Mouse (Mus musculus) kidney, adult 2 months (tissue): ENCODE data around the gene Cldn5. TPM values are rescaled to one million over a fixed set of nuclear protein-coding genes. Genes with fewer than 3 reads are reported as not detected.

Experiments used
- DNase-seq: peaks from one replicate; pipeline ENCODE4 v3.0.0; 2021
- H3K27ac ChIP-seq: fragments of 200-500 bp; 2 replicates; pipeline ENCODE4 v1.5.1; 2012; ENCODE audit warnings: low read depth, low read length, control low read depth, inconsistent platforms; ENCODE audit not compliant: insufficient read depth
- H3K27me3 ChIP-seq: fragments of 200-500 bp; replicated peaks from 2 replicates; pipeline ENCODE4 v1.6.1; 2012; ENCODE audit warnings: mild to moderate bottlenecking, moderate library complexity, low read length, inconsistent platforms; ENCODE audit not compliant: control insufficient read depth, insufficient read depth
- H3K36me3 ChIP-seq: fragments of 200-500 bp; 2 replicates; pipeline ENCODE4 v1.6.1; 2012; ENCODE audit warnings: mild to moderate bottlenecking, moderate library complexity, low read length, inconsistent platforms; ENCODE audit not compliant: control insufficient read depth, insufficient read depth
- H3K4me1 ChIP-seq: fragments of 200-500 bp; 2 replicates; pipeline ENCODE4 v1.6.1; 2011; ENCODE audit warnings: low read length; ENCODE audit not compliant: control insufficient read depth, insufficient read depth
- H3K4me3 ChIP-seq: fragments of 200-500 bp; 2 replicates; pipeline ENCODE4 v1.5.1; 2011; ENCODE audit warnings: mild to moderate bottlenecking, low read depth, low read length, control low read depth; ENCODE audit not compliant: insufficient read depth
- CTCF ChIP-seq: fragments of 200-500 bp; conservative IDR thresholded peaks from 2 replicates; pipeline ENCODE4 v1.5.1; 2011; ENCODE audit warnings: low read depth, mild to moderate bottlenecking, control low read depth, low read length, moderate library complexity, mixed read lengths; ENCODE audit not compliant: insufficient read depth, insufficient read length
- POLR2A ChIP-seq: fragments of 200-500 bp; IDR thresholded peaks from one replicate; pipeline ENCODE4 v1.6.1; 2011; ENCODE audit warnings: low read depth, low read length, control low read depth
- WGBS: fragments of 180-500 bp; shearing (Covaris S2); methylation state at CpG from one replicate; pipeline ENCODE4 v1.1.7; 2018; 5-methylcytosine and 5-hydroxymethylcytosine counted together
- polyA plus RNA-seq: library from polyadenylated mRNA; depleted of rRNA; stranded (reverse); fragments of >200 nt; gene quantifications from 2 replicates; pipeline ENCODE4 v1.2.3, GENCODE M21; 2012

The Cldn5 gene
- polyA plus RNA-seq, 1 experiment, result 28.1 TPM

DNA sequence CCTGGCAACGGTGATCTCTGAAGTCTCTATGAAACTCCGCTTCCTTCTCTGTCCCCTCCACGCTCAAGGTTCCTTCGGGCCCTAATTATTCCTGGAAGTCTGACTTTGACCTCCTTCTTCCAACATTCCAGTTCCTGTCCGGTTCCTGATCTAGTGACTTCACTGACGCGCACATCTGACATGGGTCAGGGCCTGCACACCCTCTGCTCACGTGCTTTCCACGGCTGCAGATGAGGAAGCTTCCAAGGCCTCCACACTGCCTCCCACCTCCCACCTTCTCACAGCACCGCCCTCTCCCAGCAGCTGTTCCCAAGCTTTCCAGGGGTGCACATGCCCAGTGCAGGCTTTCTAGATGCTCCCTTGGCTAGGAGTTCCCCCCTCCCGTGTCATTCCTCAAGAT is 25.5 kb upstream of the Cldn5 start:
- no peak overlapping the region for H3K27ac ChIP-seq
- no peaks in the 10 kb centered on the region for H3K27me3 ChIP-seq
- H3K4me1 ChIP-seq, result no peaks in the 10 kb centered on the region
- H3K36me3 ChIP-seq, result no peaks in the 10 kb centered on the region
- no peak for DNase-seq
- WGBS, result 38% methylated on average over 11 of the region's 11 CpGs
- no peak overlapping the region for H3K4me3 ChIP-seq
- TF ChIP-seq POLR2A (no peak), CTCF (no peak)

GRCm38 (mm10) chr16:18751885-18752499 is 24.7 kb upstream of the Cldn5 start:
- DNase-seq, result no peak
- 45% methylated on average over 10 of the region's 10 CpGs for WGBS
- no peak overlapping the region for H3K4me3 ChIP-seq
- H3K4me1 ChIP-seq, result no peaks in the 10 kb centered on the region
- H3K27ac ChIP-seq, result no peak overlapping the region
- no peaks in the 10 kb centered on the region for H3K27me3 ChIP-seq
- H3K36me3 ChIP-seq, result no peaks in the 10 kb centered on the region
- TF ChIP-seq POLR2A (no peak), CTCF (no peak)

DNA sequence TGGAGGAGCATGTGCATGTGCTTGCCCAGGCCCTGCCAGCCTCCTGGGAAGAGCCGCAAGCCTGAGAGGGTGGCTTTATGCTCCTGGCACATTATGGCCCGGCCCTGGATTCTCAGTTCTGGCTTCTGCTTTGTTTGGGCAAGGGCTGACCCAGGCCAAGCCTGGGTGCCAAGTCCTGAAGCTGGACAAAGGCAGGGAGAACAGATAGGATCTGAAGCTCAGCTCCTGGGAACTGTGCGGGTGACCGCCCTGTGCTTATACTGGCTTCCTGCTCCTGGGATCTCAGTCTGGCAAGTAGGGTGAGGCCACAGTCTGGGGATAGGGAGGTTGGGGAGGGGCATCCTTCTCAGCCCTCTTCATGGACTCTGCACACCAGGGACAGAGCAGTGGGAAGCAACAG is 14.9 kb upstream of the Cldn5 start:
- no peak overlapping the region for H3K27ac ChIP-seq
- 87% methylated on average over 4 of the region's 4 CpGs for WGBS
- H3K4me3 ChIP-seq, result no peak overlapping the region
- H3K36me3 ChIP-seq, result no peaks in the 10 kb centered on the region
- TF ChIP-seq CTCF, result no peak
- TF ChIP-seq POLR2A, result no peak
- H3K4me1 ChIP-seq, result no peaks in the 10 kb centered on the region
- DNase-seq, result no peak
- H3K27me3 ChIP-seq, result no peaks in the 10 kb centered on the region

DNA sequence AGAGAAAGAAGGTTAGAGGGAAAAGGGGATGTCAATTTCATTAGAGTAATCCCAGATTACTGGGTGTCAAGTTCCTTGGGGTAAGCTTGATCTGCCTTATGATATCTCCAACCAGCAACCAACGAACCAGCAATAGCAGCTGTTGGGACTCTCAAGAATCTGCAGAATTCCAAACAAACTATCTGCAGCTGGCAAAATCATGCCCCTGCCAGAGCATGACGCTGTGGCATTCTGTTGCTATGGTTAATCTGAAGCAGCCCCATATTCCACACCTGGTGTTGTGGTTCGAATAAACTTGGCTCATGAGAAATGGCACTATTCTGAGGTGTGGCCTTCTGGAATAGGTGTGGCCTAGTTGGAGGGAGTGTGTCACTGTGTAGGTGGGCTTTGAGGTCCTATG is 13.7 kb upstream of the Cldn5 start:
- H3K4me1 ChIP-seq, result no peaks in the 10 kb centered on the region

GRCm38 (mm10) chr16:18766390-18766789 is 10.3 kb upstream of the Cldn5 start:
- Histone ChIP-seq H3K4me3 (no peak overlapping the region), H3K27ac (no peak overlapping the region), H3K36me3 (no peaks in the 10 kb centered on the region), H3K27me3 (no peaks in the 10 kb centered on the region), H3K4me1 (no peaks in the 10 kb centered on the region)
- WGBS, result 62% methylated on average over 4 of the region's 4 CpGs
- DNase-seq, result no peak
- no peak for TF ChIP-seq POLR2A
- TF ChIP-seq CTCF, result no peak

More for the DNA sequence above, 13.7 kb upstream of the Cldn5 start:
- Histone ChIP-seq H3K36me3 (no peaks in the 10 kb centered on the region), H3K4me3 (no peak overlapping the region), H3K27ac (no peak overlapping the region), H3K27me3 (no peaks in the 10 kb centered on the region)
- WGBS, result 75% methylated on average over 3 of the region's 3 CpGs
- TF ChIP-seq POLR2A (no peak), CTCF (no peak)
- DNase-seq, result no peak

DNA sequence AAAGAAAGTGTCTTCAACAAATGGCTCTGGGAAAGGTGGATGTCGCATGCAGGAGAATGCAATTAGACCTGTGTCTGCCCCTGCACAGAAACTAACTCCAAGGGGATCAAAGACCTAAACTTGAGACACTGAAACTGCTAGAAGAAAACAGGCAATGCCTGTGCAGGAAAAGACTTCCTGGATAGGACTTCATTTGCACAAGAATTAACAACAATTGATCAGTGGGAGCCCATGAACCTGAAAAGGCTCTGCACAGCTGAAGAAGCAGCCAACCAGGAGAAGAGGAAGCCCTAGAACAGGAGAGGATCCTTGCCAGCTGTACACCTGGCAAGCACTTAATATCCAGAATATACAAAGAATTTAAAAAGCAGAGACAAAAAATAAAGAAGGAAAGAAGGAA is 7.1 kb upstream of the Cldn5 start:
- TF ChIP-seq CTCF (no peak), POLR2A (no peak)
- Histone ChIP-seq H3K4me1 (no peaks in the 10 kb centered on the region), H3K36me3 (no peaks in the 10 kb centered on the region), H3K27ac (no peak overlapping the region), H3K27me3 (no peaks in the 10 kb centered on the region), H3K4me3 (no peak overlapping the region)
- 75% methylated on average over 1 of the region's 1 CpGs for WGBS
- no peak for DNase-seq

DNA sequence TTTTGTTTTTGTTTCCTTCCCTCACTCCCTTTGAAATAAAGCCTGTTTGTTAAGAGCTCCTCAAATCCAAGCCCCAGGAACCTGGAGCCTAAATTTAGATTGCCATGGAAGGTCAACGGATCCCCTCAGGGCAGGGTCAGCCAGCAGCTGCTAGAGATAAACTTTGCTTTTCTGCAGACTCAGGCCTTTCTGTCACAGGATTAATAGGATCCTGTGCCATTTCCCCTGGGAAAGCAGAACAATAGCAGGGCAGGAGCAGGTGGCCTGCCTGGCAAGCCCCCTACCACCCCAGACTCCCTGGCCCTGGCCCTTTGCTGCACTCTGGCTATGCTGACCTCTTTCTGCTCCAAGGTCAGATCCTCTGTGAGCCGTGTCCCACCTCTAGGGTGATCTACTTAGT is 2.7 kb upstream of the Cldn5 start:
- H3K27ac ChIP-seq, result no peak overlapping the region
- DNase-seq, result no peak

More for the DNA sequence above, 2.7 kb upstream of the Cldn5 start:
- TF ChIP-seq CTCF, result no peak
- no peak for TF ChIP-seq POLR2A
- Histone ChIP-seq H3K4me3 (no peak overlapping the region), H3K27me3 (no peaks in the 10 kb centered on the region), H3K36me3 (no peaks in the 10 kb centered on the region), H3K4me1 (no peaks in the 10 kb centered on the region)
- 52% methylated on average over 2 of the region's 2 CpGs for WGBS
